Mouse (Mus musculus) intestine, embryonic 14.5 days (tissue): ENCODE data around the gene Nat10. TPM values are rescaled to one million over a fixed set of nuclear protein-coding genes. Genes with fewer than 3 reads are reported as not detected.

Experiments used
- ATAC-seq: fragments of 200-750 bp; cut with Nextera tagmentation; replicated peaks from 2 replicates; pipeline ENCODE4 v1.8.0; 2017; ENCODE audit warnings: low read depth, moderate number of reproducible peaks, moderate TSS enrichment, moderate library complexity; ENCODE audit not compliant: low FRiP score, low TSS enrichment
- DNase-seq: peaks from one replicate; pipeline ENCODE4 v3.0.0-alpha.2; 2018; ENCODE audit warnings: low spot score
- H3K27ac ChIP-seq: fragments of 300-500 bp; sonication (generic); 2 replicates; pipeline ENCODE4 v1.5.1; 2014; ENCODE audit warnings: low read depth, mild to moderate bottlenecking, control low read depth
- H3K27me3 ChIP-seq: fragments of 300-500 bp; sonication (generic); replicated peaks from 2 replicates; pipeline ENCODE4 v1.6.1; 2014; ENCODE audit warnings: low read length, control low read depth; ENCODE audit not compliant: control insufficient read depth, insufficient read depth
- H3K36me3 ChIP-seq: fragments of 300-500 bp; sonication (generic); 2 replicates; pipeline ENCODE4 v1.6.1; 2014; ENCODE audit warnings: low read length, control low read depth; ENCODE audit not compliant: control insufficient read depth, insufficient read depth
- H3K4me1 ChIP-seq: fragments of 300-500 bp; sonication (generic); replicated peaks from 2 replicates; pipeline ENCODE4 v1.6.1; 2014; ENCODE audit warnings: low read length, control low read depth, mixed read lengths; ENCODE audit not compliant: control insufficient read depth, insufficient read depth
- H3K4me2 ChIP-seq: fragments of 300-500 bp; sonication (generic); 2 replicates; pipeline ENCODE4 v1.6.1; 2014; ENCODE audit warnings: low read length
- H3K4me3 ChIP-seq: fragments of 300-500 bp; sonication (generic); 2 replicates; pipeline ENCODE4 v1.5.1; 2014; ENCODE audit warnings: low read depth, low read length, control low read depth, mixed read lengths
- H3K9ac ChIP-seq: fragments of 300-500 bp; sonication (generic); 2 replicates; pipeline ENCODE4 v1.6.1; 2014; ENCODE audit warnings: mild to moderate bottlenecking, low read length
- H3K9me3 ChIP-seq: fragments of 300-500 bp; sonication (generic); 2 replicates; pipeline ENCODE4 v1.6.1; 2016; ENCODE audit warnings: low read length, control low read depth; ENCODE audit not compliant: control insufficient read depth
- WGBS: fragments of 180-500 bp; shearing (Covaris S2); extraction: QIAGEN DNeasy Blood & Tissue Kit; methylation state at CpG from one replicate; pipeline ENCODE4 v1.1.7; 2014; 5-methylcytosine and 5-hydroxymethylcytosine counted together
- polyA plus RNA-seq: library from polyadenylated mRNA; unstranded; fragments of >200 nt; fragmentation: Nextera tagmentation; extraction: Ambion mirVana; gene quantifications from 2 replicates; pipeline ENCODE4 v1.2.1, GENCODE M21; 2014

Nat10 gene
- polyA plus RNA-seq, 1 experiment from 2014 or later, result 39.3 TPM

GRCm38 (mm10) chr2:103707056-103707776 lies 53.9 kb downstream of the Nat10 start:
- no peaks in the 10 kb centered on the region for H3K27me3 ChIP-seq
- DNase-seq (no peak), ATAC-seq (no peak)
- no peak overlapping the region for H3K4me2 ChIP-seq
- no peak overlapping the region for H3K9ac ChIP-seq
- H3K4me3 ChIP-seq, result no peak overlapping the region
- 90% methylated on average over 6 of the region's 6 CpGs for WGBS
- no peak overlapping the region for H3K27ac ChIP-seq
- peaks cover 6% of the 10 kb centered on the region; the same call in 1 of the 2 replicates for H3K36me3 ChIP-seq
- H3K4me1 ChIP-seq, result peaks cover 7% of the 10 kb centered on the region; the same call in 1 of the 2 replicates
- no peaks in the 10 kb centered on the region for H3K9me3 ChIP-seq

- Histone ChIP-seq H3K9ac (no peak overlapping the region), H3K4me1 (peaks cover 7% of the 10 kb centered on the region; the same call in 1 of the 2 replicates), H3K27ac (no peak overlapping the region), H3K4me3 (no peak overlapping the region), H3K9me3 (no peaks in the 10 kb centered on the region), H3K27me3 (no peaks in the 10 kb centered on the region), H3K4me2 (no peak overlapping the region), H3K36me3 (peaks cover 6% of the 10 kb centered on the region; the same call in 1 of the 2 replicates)
- ATAC-seq (peak; percentile 72), DNase-seq (no peak)
- 41% methylated on average over 11 of the region's 11 CpGs for WGBS
Observed at GRCm38 (mm10) chr2:103706226-103706625, 54.8 kb downstream of the Nat10 start.

GRCm38 (mm10) chr2:103705826-103706225 lies 55.2 kb downstream of the Nat10 start:
- Histone ChIP-seq H3K9ac (no peak overlapping the region), H3K36me3 (peaks cover 6% of the 10 kb centered on the region; the same call in 1 of the 2 replicates), H3K4me1 (peaks cover 7% of the 10 kb centered on the region; the same call in 1 of the 2 replicates), H3K27ac (no peak overlapping the region), H3K4me2 (no peak overlapping the region), H3K4me3 (no peak overlapping the region), H3K27me3 (no peaks in the 10 kb centered on the region), H3K9me3 (no peaks in the 10 kb centered on the region)
- WGBS, result 78% methylated on average over 4 of the region's 4 CpGs
- ATAC-seq (no peak; the same call in 1 of the 2 replicates), DNase-seq (no peak)

GRCm38 (mm10) chr2:103703865-103704264 lies 57.2 kb downstream of the Nat10 start:
- H3K4me3 ChIP-seq, result no peak overlapping the region
- no peak for DNase-seq
- H3K4me2 ChIP-seq, result no peak overlapping the region
- H3K27ac ChIP-seq, result no peak overlapping the region
- no peaks in the 10 kb centered on the region for H3K36me3 ChIP-seq
- H3K27me3 ChIP-seq, result no peaks in the 10 kb centered on the region
- no peaks in the 10 kb centered on the region for H3K9me3 ChIP-seq
- no peak for ATAC-seq
- H3K4me1 ChIP-seq, result peaks cover 7% of the 10 kb centered on the region; the same call in 1 of the 2 replicates
- H3K9ac ChIP-seq, result no peak overlapping the region
- WGBS, result 52% methylated on average over 4 of the region's 4 CpGs

- ATAC-seq, result no peak
- Histone ChIP-seq H3K27me3 (no peaks in the 10 kb centered on the region), H3K4me3 (no peak overlapping the region), H3K9me3 (no peaks in the 10 kb centered on the region), H3K4me1 (peaks cover 7% of the 10 kb centered on the region; the same call in 1 of the 2 replicates), H3K4me2 (no peak overlapping the region), H3K27ac (no peak overlapping the region), H3K9ac (no peak overlapping the region), H3K36me3 (no peaks in the 10 kb centered on the region)
- DNase-seq, result no peak
- WGBS, result 75% methylated on average over 10 of the region's 10 CpGs
Observed at GRCm38 (mm10) chr2:103703336-103703735, 57.7 kb downstream of the Nat10 start.

- Histone ChIP-seq H3K9ac (no peak overlapping the region), H3K27me3 (no peaks in the 10 kb centered on the region), H3K27ac (no peak overlapping the region), H3K9me3 (no peaks in the 10 kb centered on the region), H3K4me2 (no peak overlapping the region), H3K4me1 (0 out of 2 replicates have a peak, but pooled peaks cover 2% of the 10 kb centered on the region), H3K36me3 (no peaks in the 10 kb centered on the region), H3K4me3 (no peak overlapping the region)
- 81% methylated on average over 12 of the region's 12 CpGs for WGBS
- DNase-seq (no peak), ATAC-seq (no peak)
Observed at GRCm38 (mm10) chr2:103700514-103700913, 60.6 kb downstream of the Nat10 start.

- H3K27me3 ChIP-seq, result no peaks in the 10 kb centered on the region
- H3K27ac ChIP-seq, result no peak overlapping the region
- no peaks in the 10 kb centered on the region for H3K9me3 ChIP-seq
- WGBS, result 51% methylated on average over 3 of the region's 3 CpGs
- no peak overlapping the region for H3K4me3 ChIP-seq
- DNase-seq, result no peak
- H3K4me1 ChIP-seq, result 0 out of 2 replicates have a peak, but pooled peaks cover 2% of the 10 kb centered on the region
- no peak overlapping the region for H3K9ac ChIP-seq
- no peaks in the 10 kb centered on the region for H3K36me3 ChIP-seq
- no peak overlapping the region for H3K4me2 ChIP-seq
- ATAC-seq, result no peak
Observed at GRCm38 (mm10) chr2:103696177-103696576, 64.9 kb downstream of the Nat10 start.

GRCm38 (mm10) chr2:103694777-103695563 lies 66.1 kb downstream of the Nat10 start:
- no peak for DNase-seq
- no peaks in the 10 kb centered on the region for H3K9me3 ChIP-seq
- H3K36me3 ChIP-seq, result no peaks in the 10 kb centered on the region
- H3K27me3 ChIP-seq, result no peaks in the 10 kb centered on the region
- WGBS, result 83% methylated on average over 4 of the region's 4 CpGs
- H3K4me1 ChIP-seq, result peaks cover 6% of the 10 kb centered on the region; the same call in 1 of the 2 replicates
- no peak overlapping the region for H3K9ac ChIP-seq
- ATAC-seq, result no peak
- no peak overlapping the region for H3K27ac ChIP-seq
- H3K4me3 ChIP-seq, result no peak overlapping the region
- H3K4me2 ChIP-seq, result no peak overlapping the region
